Mouse (Mus musculus) liver, postnatal 0 days (tissue): Measurements from ENCODE around the gene Cir1. TPM values are rescaled to one million over a fixed set of nuclear protein-coding genes. Genes with fewer than 3 reads are reported as not detected.

ENCODE experiments used
- ATAC-seq: fragments of 200-750 bp; cut with Nextera tagmentation; 2 replicates; pipeline ENCODE4 v1.8.0; 2017; ENCODE audit warnings: mild to moderate bottlenecking, moderate library complexity
- DNase-seq: peaks from one replicate; pipeline ENCODE4 v3.0.0-alpha.2; 2016
- H3K27ac ChIP-seq: fragments of 300-500 bp; sonication (generic); 2 replicates; pipeline ENCODE4 v1.5.1; 2014; ENCODE audit warnings: antibody characterized with exemption, moderate library complexity, mild to moderate bottlenecking, low read depth
- H3K27me3 ChIP-seq: fragments of 300-500 bp; sonication (generic); 2 replicates; pipeline ENCODE4 v1.6.1; 2014; ENCODE audit warnings: low read length, control low read depth, mixed read lengths; ENCODE audit not compliant: insufficient read depth
- H3K36me3 ChIP-seq: fragments of 300-500 bp; sonication (generic); replicated peaks from 2 replicates; pipeline ENCODE4 v1.6.1; 2014; ENCODE audit warnings: mild to moderate bottlenecking, control low read depth, low read length, moderate library complexity, mixed read lengths; ENCODE audit not compliant: insufficient read depth
- H3K4me1 ChIP-seq: fragments of 300-500 bp; sonication (generic); 2 replicates; pipeline ENCODE4 v1.6.1; 2014; ENCODE audit warnings: antibody characterized with exemption, mild to moderate bottlenecking, control low read depth; ENCODE audit not compliant: insufficient read depth
- H3K4me2 ChIP-seq: fragments of 300-500 bp; sonication (generic); 2 replicates; pipeline ENCODE4 v1.6.1; 2014; ENCODE audit warnings: low read depth, mild to moderate bottlenecking, low read length, moderate library complexity, mixed read lengths
- H3K4me3 ChIP-seq: fragments of 300-500 bp; sonication (generic); 2 replicates; pipeline ENCODE4 v1.5.1; 2014; ENCODE audit warnings: low read depth, low read length
- H3K9ac ChIP-seq: fragments of 300-500 bp; sonication (generic); replicated peaks from 2 replicates; pipeline ENCODE4 v1.6.1; 2014; ENCODE audit warnings: mild to moderate bottlenecking, moderate library complexity
- H3K9me3 ChIP-seq: fragments of 300-500 bp; sonication (generic); 2 replicates; pipeline ENCODE4 v1.6.1; 2016; ENCODE audit warnings: mild to moderate bottlenecking, control low read depth, low read length, mixed read lengths
- CTCF ChIP-seq: sonication (generic); IDR thresholded peaks from 2 replicates; pipeline ENCODE4 v1.5.1; 2016; ENCODE audit warnings: antibody characterized with exemption, low read depth
- EP300 ChIP-seq: IDR thresholded peaks from 2 replicates; pipeline ENCODE4 v1.6.1; 2016; ENCODE audit warnings: antibody characterized with exemption, low read depth, mild to moderate bottlenecking
- whole genome bisulfite sequencing: fragments of 180-500 bp; shearing (Covaris S2); extraction: QIAGEN DNeasy Blood & Tissue Kit; methylation state at CpG from one replicate; pipeline ENCODE4 v1.1.7; 2014; ENCODE audit not compliant: insufficient replicate concordance; 5-methylcytosine and 5-hydroxymethylcytosine counted together
- polyA plus RNA-seq: library from polyadenylated mRNA; unstranded; fragments of >200 nt; fragmentation: Nextera tagmentation; extraction: Ambion mirVana; gene quantifications from 2 replicates; pipeline ENCODE4 v1.2.1, GENCODE M21; 2015

The Cir1 gene
- polyA plus RNA-seq, 1 experiment from 2014 or later: 18.4 TPM

GRCm38 (mm10) chr2:73348221-73348620, 35.7 kb upstream of the Cir1 start:
- WGBS: 89% methylated on average over 6 of the region's 6 CpGs
- Histone ChIP-seq H3K9ac (no peak overlapping the region), H3K4me2 (no peak overlapping the region), H3K27ac (no peak overlapping the region), H3K4me1 (no peaks in the 10 kb centered on the region), H3K36me3 (no peaks in the 10 kb centered on the region), H3K27me3 (no peaks in the 10 kb centered on the region), H3K4me3 (no peak overlapping the region), H3K9me3 (no peaks in the 10 kb centered on the region)
- TF ChIP-seq CTCF: no peak
- TF ChIP-seq EP300: no peak
- DNase-seq (no peak), ATAC-seq (no peak)

GRCm38 (mm10) chr2:73347766-73348165, 35.3 kb upstream of the Cir1 start:
- H3K9me3 ChIP-seq: no peaks in the 10 kb centered on the region
- TF ChIP-seq CTCF (no peak), EP300 (no peak)
- ATAC-seq (no peak), DNase-seq (no peak)
- no peaks in the 10 kb centered on the region for H3K36me3 ChIP-seq
- no peak overlapping the region for H3K9ac ChIP-seq
- no peak overlapping the region for H3K4me3 ChIP-seq
- no peak overlapping the region for H3K4me2 ChIP-seq
- WGBS: 88% methylated on average over 9 of the region's 9 CpGs
- no peaks in the 10 kb centered on the region for H3K27me3 ChIP-seq
- H3K4me1 ChIP-seq: no peaks in the 10 kb centered on the region
- H3K27ac ChIP-seq: no peak overlapping the region

DNA sequence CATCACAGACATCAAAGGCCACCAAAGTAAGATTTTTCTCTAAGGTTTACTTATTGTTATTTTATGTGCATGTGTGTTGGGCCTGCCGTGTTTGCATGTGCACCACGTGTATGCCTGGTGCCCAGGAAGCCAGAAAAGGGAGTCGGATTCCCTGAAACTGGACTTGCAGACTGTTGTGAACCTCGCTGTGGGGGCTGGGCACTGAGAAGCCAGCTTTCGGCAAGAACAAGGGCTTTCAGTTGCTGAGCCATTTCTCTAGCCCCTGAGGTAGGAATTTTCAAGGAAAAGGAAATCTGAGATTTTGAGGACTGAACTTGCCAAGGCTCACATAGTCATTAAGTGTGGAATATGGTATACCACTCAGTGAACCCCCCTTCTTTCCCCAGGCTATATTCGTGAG, 34.6 kb upstream of the Cir1 start:
- no peaks in the 10 kb centered on the region for H3K36me3 ChIP-seq
- H3K4me2 ChIP-seq: no peak overlapping the region
- no peaks in the 10 kb centered on the region for H3K9me3 ChIP-seq
- no peak overlapping the region for H3K27ac ChIP-seq
- no peak overlapping the region for H3K4me3 ChIP-seq
- DNase-seq (no peak), ATAC-seq (no peak)
- TF ChIP-seq CTCF (no peak), EP300 (no peak)
- H3K27me3 ChIP-seq: no peaks in the 10 kb centered on the region
- no peak overlapping the region for H3K9ac ChIP-seq
- 83% methylated on average over 6 of the region's 6 CpGs for WGBS
- no peaks in the 10 kb centered on the region for H3K4me1 ChIP-seq

DNA sequence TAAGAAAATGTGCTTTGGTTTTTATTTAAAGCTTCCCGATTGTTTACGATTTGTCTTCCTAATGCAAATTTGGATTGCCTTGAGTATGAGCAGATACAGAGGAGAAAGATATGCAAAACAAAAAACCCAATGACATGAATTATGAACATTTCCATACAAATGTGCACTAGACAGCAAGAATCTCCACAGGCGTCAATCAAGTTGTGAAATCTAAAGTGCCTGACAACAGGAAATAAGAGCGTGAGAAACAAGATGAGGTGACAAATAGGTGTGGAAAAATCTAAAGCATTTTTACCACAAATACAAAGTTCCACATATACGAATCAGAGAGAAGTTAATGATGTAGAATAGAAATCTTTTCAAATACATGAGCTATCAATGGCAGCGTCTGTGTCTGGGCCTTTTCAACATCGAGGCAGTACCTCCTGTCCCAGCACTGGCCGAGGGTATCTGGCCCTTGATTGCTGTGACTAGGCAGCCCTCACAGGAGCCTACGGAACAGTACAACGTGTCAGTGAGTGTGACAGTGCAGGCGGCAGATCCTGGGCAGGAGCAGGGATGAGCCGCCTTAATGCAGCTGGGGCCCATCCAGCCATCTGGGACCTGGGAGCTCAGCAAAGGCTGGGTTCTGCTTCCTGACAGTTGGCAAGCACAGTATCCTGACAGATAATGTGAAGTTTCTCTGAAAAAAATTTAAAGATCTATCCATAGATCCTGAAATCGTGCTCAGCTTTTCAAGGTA, 34.0 kb upstream of the Cir1 start:
- H3K27me3 ChIP-seq: no peaks in the 10 kb centered on the region
- 75% methylated on average over 13 of the region's 13 CpGs for WGBS
- DNase-seq: no peak

DNA sequence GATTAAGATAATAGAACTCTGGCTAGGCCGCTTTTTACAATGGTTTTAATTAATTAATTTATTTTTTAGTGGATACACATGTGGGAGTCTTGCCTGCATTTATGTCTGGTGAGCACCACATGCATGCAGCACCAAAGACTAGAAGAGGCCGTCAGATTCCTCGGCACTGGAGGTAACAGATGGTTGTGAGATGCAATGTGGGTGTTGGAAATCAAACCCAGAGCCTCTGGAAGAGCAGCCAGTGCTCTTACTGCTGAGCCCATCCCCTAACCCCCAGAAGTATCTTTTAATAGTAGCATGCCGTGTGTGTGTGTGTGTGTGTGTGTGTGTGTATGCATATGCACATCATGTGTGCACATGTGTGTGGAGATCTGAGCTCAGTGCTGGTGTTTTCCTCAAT, 32.7 kb upstream of the Cir1 start:
- 83% methylated on average over 4 of the region's 4 CpGs for WGBS
- H3K9ac ChIP-seq: no peak overlapping the region
- no peak for DNase-seq
- no peaks in the 10 kb centered on the region for H3K36me3 ChIP-seq
- no peaks in the 10 kb centered on the region for H3K4me1 ChIP-seq
- no peak for ATAC-seq
- H3K27me3 ChIP-seq: no peaks in the 10 kb centered on the region
- no peak overlapping the region for H3K4me3 ChIP-seq
- H3K27ac ChIP-seq: no peak overlapping the region
- H3K9me3 ChIP-seq: no peaks in the 10 kb centered on the region
- H3K4me2 ChIP-seq: no peak overlapping the region
- TF ChIP-seq CTCF: no peak
- no peak for TF ChIP-seq EP300

More for the DNA sequence above, 34.0 kb upstream of the Cir1 start:
- Histone ChIP-seq H3K9me3 (no peaks in the 10 kb centered on the region), H3K4me3 (no peak overlapping the region), H3K27ac (no peak overlapping the region), H3K9ac (no peak overlapping the region), H3K36me3 (no peaks in the 10 kb centered on the region), H3K4me1 (no peaks in the 10 kb centered on the region), H3K4me2 (no peak overlapping the region)
- TF ChIP-seq CTCF: no peak
- TF ChIP-seq EP300: no peak
- ATAC-seq: no peak

GRCm38 (mm10) chr2:73343701-73344100, 31.2 kb upstream of the Cir1 start:
- DNase-seq: no peak
- no peak for ATAC-seq

DNA sequence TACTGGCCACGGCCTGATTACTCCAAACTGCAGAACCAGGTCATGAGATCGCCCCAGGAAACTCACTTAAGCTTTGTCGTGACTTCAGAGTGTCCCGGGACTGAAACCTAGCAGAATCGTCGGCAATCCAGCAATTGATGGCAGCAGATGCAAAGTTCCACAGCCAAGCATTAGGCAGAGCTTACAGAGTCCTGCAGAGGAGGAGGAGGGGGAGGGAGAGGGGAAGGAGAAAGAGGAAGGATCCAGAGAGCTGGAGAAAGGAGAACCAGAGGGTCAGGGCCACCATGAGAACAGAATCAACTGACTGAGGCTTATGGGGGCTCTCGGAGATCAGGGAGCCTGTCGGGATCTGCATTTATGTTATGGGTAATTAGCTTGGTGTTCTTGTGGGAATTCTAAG, 25.9 kb upstream of the Cir1 start:
- no peak overlapping the region for H3K27ac ChIP-seq
- H3K9ac ChIP-seq: no peak overlapping the region
- no peak overlapping the region for H3K4me2 ChIP-seq
- WGBS: 72% methylated on average over 8 of the region's 8 CpGs
- H3K4me3 ChIP-seq: no peak overlapping the region
- no peak for TF ChIP-seq EP300
- TF ChIP-seq CTCF: no peak
- H3K36me3 ChIP-seq: peaks cover 8% of the 10 kb centered on the region; the same call in 1 of the 2 replicates
- no peak for DNase-seq
- H3K27me3 ChIP-seq: no peaks in the 10 kb centered on the region
- no peaks in the 10 kb centered on the region for H3K9me3 ChIP-seq
- H3K4me1 ChIP-seq: no peaks in the 10 kb centered on the region
- ATAC-seq: no peak

More at GRCm38 (mm10) chr2:73343701-73344100, 31.2 kb upstream of the Cir1 start:
- H3K4me3 ChIP-seq: no peak overlapping the region
- H3K9me3 ChIP-seq: no peaks in the 10 kb centered on the region
- H3K4me1 ChIP-seq: no peaks in the 10 kb centered on the region
- TF ChIP-seq CTCF (no peak), EP300 (no peak)
- H3K4me2 ChIP-seq: no peak overlapping the region
- no peak overlapping the region for H3K27ac ChIP-seq
- H3K9ac ChIP-seq: no peak overlapping the region
- WGBS: 91% methylated on average over 5 of the region's 5 CpGs
- no peaks in the 10 kb centered on the region for H3K27me3 ChIP-seq
- no peaks in the 10 kb centered on the region for H3K36me3 ChIP-seq
